Mouse (Mus musculus): Measurements from ENCODE around the gene Akap13.

DNA sequence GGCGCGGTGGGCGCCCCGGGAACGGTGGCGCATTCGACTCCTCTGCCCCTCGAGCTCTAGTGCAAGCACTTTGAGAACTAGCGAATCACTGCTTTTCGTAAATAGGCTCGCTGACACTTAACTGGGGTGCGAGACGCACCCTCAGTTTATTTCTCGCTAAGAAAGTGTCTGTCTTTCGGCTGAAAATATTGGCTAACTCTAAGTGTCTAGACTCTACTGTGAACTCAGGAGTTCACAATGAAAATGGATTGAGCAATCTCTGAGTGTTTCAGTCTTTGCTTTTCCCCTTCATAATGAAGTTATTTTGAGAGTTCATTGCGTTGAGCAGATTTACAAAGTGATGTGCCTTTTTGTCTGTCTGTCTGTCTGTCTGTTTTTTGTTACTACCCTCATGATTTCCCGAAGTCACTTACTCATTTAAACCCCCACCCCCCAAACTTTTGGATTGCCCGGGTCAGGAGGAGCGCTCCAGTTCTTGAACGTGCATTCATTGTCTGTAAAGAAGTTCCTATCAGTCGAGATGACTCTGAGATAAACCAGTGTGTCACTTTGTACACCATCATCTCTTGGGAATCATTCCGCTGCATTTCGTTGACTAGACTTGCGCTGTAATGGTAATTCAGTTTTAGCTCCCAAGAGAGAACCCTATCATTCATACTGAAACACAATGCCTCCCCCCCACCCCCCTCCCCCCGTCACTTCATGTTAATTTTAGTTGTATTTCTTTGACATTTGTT lies 986 bp downstream of the Akap13 start:
- TF ChIP-seq CTCF (IDR thresholded peaks at IDR 0.05) = no peak
- TF ChIP-seq EP300 (IDR thresholded peaks at IDR 0.05; ENCODE audit: insufficient read depth, low read depth, low read length) = no peak
- no peak for TF ChIP-seq POLR2A (IDR thresholded peaks at IDR 0.05; ENCODE audit: insufficient read depth, low read depth, low read length)

Data from heart, adult 2 months (tissue).